Mouse (Mus musculus) midbrain, postnatal 0 days (tissue): ENCODE measurements around the gene Usp7. TPM values are rescaled to one million over a fixed set of nuclear protein-coding genes. Genes with fewer than 3 reads are reported as not detected.
A peak's percentile ranks its signal among the peaks of the same experiment; 100 is the strongest.
"Not testable (repeated sequence)": the region's sequence is repeated elsewhere in the genome, so short reads cannot be mapped to it uniquely, and the experiment has no call there.

Source experiments
- ATAC-seq: fragments of 200-750 bp; cut with Nextera tagmentation; 2 replicates; pipeline ENCODE4 v1.8.0; 2017; ENCODE audit warnings: moderate number of reproducible peaks, mild to moderate bottlenecking, moderate TSS enrichment, moderate library complexity; ENCODE audit not compliant: low FRiP score
- DNase-seq: peaks from one replicate; pipeline ENCODE4 v3.0.0-alpha.2; 2015; ENCODE audit warnings: low spot score
- H3K27ac ChIP-seq: fragments of 300-500 bp; sonication (generic); 2 replicates; pipeline ENCODE4 v1.5.1; 2014; ENCODE audit warnings: low read depth, mild to moderate bottlenecking, low read length, mixed read lengths
- H3K27me3 ChIP-seq: fragments of 300-500 bp; sonication (generic); 2 replicates; pipeline ENCODE4 v1.6.1; 2014; ENCODE audit warnings: low read length, control low read depth, mixed read lengths; ENCODE audit not compliant: insufficient read depth
- H3K36me3 ChIP-seq: fragments of 300-500 bp; sonication (generic); 2 replicates; pipeline ENCODE4 v1.6.1; 2014; ENCODE audit warnings: low read length, control low read depth, mixed read lengths; ENCODE audit not compliant: insufficient read depth
- H3K4me1 ChIP-seq: fragments of 300-500 bp; sonication (generic); 2 replicates; pipeline ENCODE4 v1.6.1; 2014; ENCODE audit warnings: mild to moderate bottlenecking, control low read depth, antibody characterized with exemption, low read length, mixed read lengths; ENCODE audit not compliant: insufficient read depth
- H3K4me2 ChIP-seq: fragments of 300-500 bp; sonication (generic); 2 replicates; pipeline ENCODE4 v1.6.1; 2014; ENCODE audit warnings: low read depth, mild to moderate bottlenecking, low read length, mixed read lengths; ENCODE audit not compliant: poor library complexity, severe bottlenecking
- H3K4me3 ChIP-seq: fragments of 300-500 bp; sonication (generic); 2 replicates; pipeline ENCODE4 v1.5.1; 2014; ENCODE audit warnings: low read depth, mild to moderate bottlenecking, low read length, moderate library complexity
- H3K9ac ChIP-seq: fragments of 300-500 bp; sonication (generic); replicated peaks from 2 replicates; pipeline ENCODE4 v1.6.1; 2014; ENCODE audit warnings: mild to moderate bottlenecking, low read length, moderate library complexity, mixed read lengths; ENCODE audit not compliant: poor library complexity, severe bottlenecking
- H3K9me3 ChIP-seq: fragments of 300-500 bp; sonication (generic); 2 replicates; pipeline ENCODE4 v1.6.1; 2016; ENCODE audit warnings: low read length, control low read depth
- CTCF ChIP-seq: IDR thresholded peaks from 2 replicates; pipeline ENCODE4 v1.5.1; 2016; ENCODE audit warnings: antibody characterized with exemption, mild to moderate bottlenecking
- WGBS: fragments of 180-500 bp; shearing (Covaris S2); extraction: QIAGEN DNeasy Blood & Tissue Kit; methylation state at CpG from one replicate; pipeline ENCODE4 v1.1.7; 2014; 5-methylcytosine and 5-hydroxymethylcytosine counted together
- polyA plus RNA-seq: library from polyadenylated mRNA; unstranded; fragments of >200 nt; fragmentation: Nextera tagmentation; extraction: Ambion mirVana; gene quantifications from 2 replicates; pipeline ENCODE4 v1.2.1, GENCODE M21; 2015
- total RNA-seq: library from RNA; depleted of rRNA; stranded (reverse); fragments of >200 nt; gene quantifications from 2 replicates; pipeline ENCODE4 v1.2.3, GENCODE M21; 2014

The Usp7 gene
- total and polyA plus RNA-seq, 2 experiments from 2014 or later, result 21.8 to 116 TPM

GRCm38 (mm10) chr16:8737666-8738541 is 54.2 kb downstream of the Usp7 start:
- H3K36me3 ChIP-seq, result no peaks in the 10 kb centered on the region
- ATAC-seq, result peak; percentile 31; the same call in 1 of the 2 replicates
- peak; percentile 32 for DNase-seq
- H3K4me3 ChIP-seq, result peak overlapping the region; percentile 96
- WGBS, result under 1% methylated on average over 59 of the region's 110 CpGs
- peak overlapping the region; percentile 95 for H3K9ac ChIP-seq
- H3K9me3 ChIP-seq, result no peaks in the 10 kb centered on the region
- no peak for TF ChIP-seq CTCF
- H3K4me1 ChIP-seq, result peaks cover 21% of the 10 kb centered on the region
- H3K27ac ChIP-seq, result peak overlapping the region; percentile 99
- H3K27me3 ChIP-seq, result no peaks in the 10 kb centered on the region
- peak overlapping the region; percentile 91 for H3K4me2 ChIP-seq

GRCm38 (mm10) chr16:8737341-8737665 is 54.8 kb downstream of the Usp7 start:
- H3K4me3 ChIP-seq, result peak overlapping the region; percentile 96
- DNase-seq (no peak), ATAC-seq (no peak)
- peak overlapping the region; percentile 95 for H3K9ac ChIP-seq
- no peaks in the 10 kb centered on the region for H3K36me3 ChIP-seq
- peak overlapping the region; percentile 91 for H3K4me2 ChIP-seq
- no peaks in the 10 kb centered on the region for H3K27me3 ChIP-seq
- 1% methylated on average over 11 of the region's 11 CpGs for WGBS
- no peak overlapping the region for H3K27ac ChIP-seq
- peaks cover 21% of the 10 kb centered on the region for H3K4me1 ChIP-seq
- no peak for TF ChIP-seq CTCF
- no peaks in the 10 kb centered on the region for H3K9me3 ChIP-seq

- 6% methylated on average over 7 of the region's 7 CpGs for WGBS
- Histone ChIP-seq H3K4me1 (peaks cover 21% of the 10 kb centered on the region), H3K36me3 (no peaks in the 10 kb centered on the region), H3K4me3 (peak overlapping the region; percentile 96), H3K9me3 (no peaks in the 10 kb centered on the region), H3K9ac (peak overlapping the region; percentile 95), H3K27me3 (no peaks in the 10 kb centered on the region), H3K27ac (no peak overlapping the region), H3K4me2 (peak overlapping the region; percentile 91)
- ATAC-seq, result no peak
- TF ChIP-seq CTCF, result no peak
- no peak for DNase-seq
Measured at GRCm38 (mm10) chr16:8736757-8737156, 55.4 kb downstream of the Usp7 start.

GRCm38 (mm10) chr16:8736032-8736431 is 56.1 kb downstream of the Usp7 start:
- DNase-seq (no peak), ATAC-seq (no peak)
- TF ChIP-seq CTCF, result 0 out of 2 replicates have a peak, but pooled peaks have one; percentile 9
- WGBS, result 14% methylated on average over 8 of the region's 8 CpGs
- peaks cover 21% of the 10 kb centered on the region for H3K4me1 ChIP-seq
- no peak overlapping the region for H3K27ac ChIP-seq
- peak overlapping the region; percentile 91 for H3K4me2 ChIP-seq
- H3K36me3 ChIP-seq, result no peaks in the 10 kb centered on the region
- H3K27me3 ChIP-seq, result no peaks in the 10 kb centered on the region
- no peak overlapping the region; the same call in 1 of the 2 replicates for H3K9ac ChIP-seq
- no peaks in the 10 kb centered on the region for H3K9me3 ChIP-seq
- H3K4me3 ChIP-seq, result peak overlapping the region; percentile 96

- peaks cover 21% of the 10 kb centered on the region for H3K4me1 ChIP-seq
- no peak overlapping the region for H3K4me2 ChIP-seq
- no peak for TF ChIP-seq CTCF
- WGBS, result 89% methylated on average over 4 of the region's 4 CpGs
- ATAC-seq, result no peak
- H3K9ac ChIP-seq, result no peak overlapping the region
- H3K9me3 ChIP-seq, result no peaks in the 10 kb centered on the region
- no peak for DNase-seq
- no peaks in the 10 kb centered on the region for H3K27me3 ChIP-seq
- no peak overlapping the region for H3K27ac ChIP-seq
- H3K4me3 ChIP-seq, result no peak overlapping the region
- no peaks in the 10 kb centered on the region for H3K36me3 ChIP-seq
Measured at GRCm38 (mm10) chr16:8734693-8735092, 57.4 kb downstream of the Usp7 start.

- Histone ChIP-seq H3K4me3 (no peak overlapping the region), H3K9me3 (no peaks in the 10 kb centered on the region), H3K36me3 (no peaks in the 10 kb centered on the region), H3K9ac (no peak overlapping the region), H3K27ac (no peak overlapping the region), H3K4me2 (no peak overlapping the region), H3K4me1 (peaks cover 21% of the 10 kb centered on the region), H3K27me3 (no peaks in the 10 kb centered on the region)
- no peak for TF ChIP-seq CTCF
- ATAC-seq, result no peak
- 92% methylated on average over 4 of the region's 4 CpGs for WGBS
- no peak for DNase-seq
Measured at GRCm38 (mm10) chr16:8733624-8734023, 58.5 kb downstream of the Usp7 start.

- not testable (repeated sequence) for H3K4me2 ChIP-seq, H3K9ac ChIP-seq, DNase-seq, H3K9me3 ChIP-seq, H3K27me3 ChIP-seq, H3K27ac ChIP-seq, H3K4me3 ChIP-seq, H3K36me3 ChIP-seq, ATAC-seq
- 89% methylated on average over 3 of the region's 4 CpGs for WGBS
- peaks cover 21% of the 10 kb centered on the region for H3K4me1 ChIP-seq
Measured at GRCm38 (mm10) chr16:8732450-8732849, 59.7 kb downstream of the Usp7 start.
